Mouse (Mus musculus) lung, postnatal 0 days (tissue): ENCODE measurements around the gene Inava. TPM values are rescaled to one million over a fixed set of nuclear protein-coding genes. Genes with fewer than 3 reads are reported as not detected.

ENCODE experiments used
- ATAC-seq: fragments of 200-750 bp; cut with Nextera tagmentation; 2 replicates; pipeline ENCODE4 v1.8.0; 2017; ENCODE audit warnings: moderate library complexity
- DNase-seq: peaks from one replicate; pipeline ENCODE4 v3.0.0-alpha.2; 2016; ENCODE audit warnings: low spot score
- H3K27ac ChIP-seq: fragments of 300-500 bp; sonication (generic); 2 replicates; pipeline ENCODE4 v1.5.1; 2014; ENCODE audit warnings: antibody characterized with exemption, mild to moderate bottlenecking, low read length, mixed read lengths
- H3K27me3 ChIP-seq: fragments of 300-500 bp; sonication (generic); replicated peaks from 2 replicates; pipeline ENCODE4 v1.6.1; 2014; ENCODE audit warnings: low read length, mixed read lengths; ENCODE audit not compliant: insufficient read depth
- H3K36me3 ChIP-seq: fragments of 300-500 bp; sonication (generic); 2 replicates; pipeline ENCODE4 v1.6.1; 2014; ENCODE audit warnings: low read length, mixed read lengths; ENCODE audit not compliant: insufficient read depth
- H3K4me1 ChIP-seq: fragments of 300-500 bp; sonication (generic); 2 replicates; pipeline ENCODE4 v1.6.1; 2014; ENCODE audit warnings: antibody characterized with exemption, low read depth, low read length, mixed read lengths; ENCODE audit not compliant: insufficient read depth
- H3K4me2 ChIP-seq: fragments of 300-500 bp; sonication (generic); replicated peaks from 2 replicates; pipeline ENCODE4 v1.6.1; 2014; ENCODE audit warnings: low read depth, mild to moderate bottlenecking, low read length, moderate library complexity, mixed read lengths
- H3K4me3 ChIP-seq: fragments of 300-500 bp; sonication (generic); 2 replicates; pipeline ENCODE4 v1.5.1; 2014; ENCODE audit warnings: low read depth, low read length
- H3K9ac ChIP-seq: fragments of 300-500 bp; sonication (generic); replicated peaks from 2 replicates; pipeline ENCODE4 v1.6.1; 2014; ENCODE audit warnings: low read depth, mild to moderate bottlenecking
- H3K9me3 ChIP-seq: fragments of 300-500 bp; sonication (generic); 2 replicates; pipeline ENCODE4 v1.6.1; 2016; ENCODE audit warnings: low read length, mixed read lengths
- CTCF ChIP-seq: IDR thresholded peaks from 2 replicates; pipeline ENCODE4 v1.5.1; 2016; ENCODE audit warnings: antibody characterized with exemption, mild to moderate bottlenecking
- EP300 ChIP-seq: IDR thresholded peaks from 2 replicates; pipeline ENCODE4 v1.6.1; 2016; ENCODE audit warnings: antibody characterized with exemption, mild to moderate bottlenecking, control low read depth
- WGBS: fragments of 180-500 bp; shearing (Covaris S2); extraction: QIAGEN DNeasy Blood & Tissue Kit; methylation state at CpG from one replicate; pipeline ENCODE4 v1.1.7; 2014; 5-methylcytosine and 5-hydroxymethylcytosine counted together
- polyA plus RNA-seq: library from polyadenylated mRNA; unstranded; fragments of >200 nt; fragmentation: Nextera tagmentation; extraction: Ambion mirVana; gene quantifications from 2 replicates; pipeline ENCODE4 v1.2.1, GENCODE M21; 2015

The Inava gene
- polyA plus RNA-seq, 1 experiment from 2014 or later: 10.6 TPM

DNA sequence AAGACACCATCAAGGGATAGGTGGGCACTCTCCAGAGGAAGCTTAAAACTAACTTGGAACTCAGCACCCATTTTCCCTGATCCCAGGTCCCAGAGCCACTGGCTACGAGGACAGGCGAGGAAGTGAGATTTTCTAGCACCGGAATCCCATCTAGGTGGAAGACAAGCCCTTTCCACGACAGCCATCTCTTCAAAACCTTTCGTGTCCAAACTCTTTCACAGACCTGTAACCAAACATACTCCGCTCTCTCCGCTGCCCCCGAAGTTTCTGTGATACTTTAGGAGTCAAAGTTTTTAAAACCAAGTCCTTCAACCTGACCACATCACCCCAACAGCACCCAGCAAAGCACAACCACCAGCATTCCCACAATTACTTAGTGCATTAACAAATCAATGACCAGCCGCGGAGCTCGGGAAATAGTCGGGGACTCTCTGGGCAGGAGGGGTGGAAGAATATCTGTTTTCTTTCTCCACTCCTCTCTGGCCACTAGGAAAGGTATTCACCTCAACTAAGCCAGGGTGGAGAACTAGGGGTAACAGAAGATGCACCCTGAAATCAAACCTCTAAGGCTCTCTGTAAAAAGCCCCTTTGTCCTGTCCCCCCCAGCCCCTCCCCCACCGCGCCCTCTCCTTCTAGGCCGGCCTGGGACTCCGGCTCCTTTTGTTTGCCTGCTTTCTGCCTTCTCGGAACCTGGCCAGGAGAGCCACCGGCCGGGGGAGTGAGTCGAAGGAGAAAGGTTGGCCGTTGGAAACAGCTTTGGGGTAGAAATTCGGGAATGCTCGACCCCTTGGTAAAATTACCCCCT is 876 bp downstream of the Inava start:
- H3K27me3 ChIP-seq: 0 out of 2 replicates have a peak, but pooled peaks cover 7% of the 10 kb centered on the region
- no peaks in the 10 kb centered on the region for H3K36me3 ChIP-seq
- peaks cover 7% of the 10 kb centered on the region; the same call in 1 of the 2 replicates for H3K4me1 ChIP-seq
- ATAC-seq (no peak), DNase-seq (no peak)
- peak overlapping the region; percentile 49 for H3K4me3 ChIP-seq
- WGBS: 6% methylated on average over 23 of the region's 23 CpGs
- H3K9me3 ChIP-seq: no peaks in the 10 kb centered on the region
- H3K9ac ChIP-seq: 0 out of 2 replicates have a peak overlapping the region, but pooled peaks have one; percentile 19
- peak overlapping the region; percentile 43; the same call in 1 of the 2 replicates for H3K27ac ChIP-seq
- H3K4me2 ChIP-seq: peak overlapping the region; percentile 82
- no peak for TF ChIP-seq EP300
- TF ChIP-seq CTCF: no peak

DNA sequence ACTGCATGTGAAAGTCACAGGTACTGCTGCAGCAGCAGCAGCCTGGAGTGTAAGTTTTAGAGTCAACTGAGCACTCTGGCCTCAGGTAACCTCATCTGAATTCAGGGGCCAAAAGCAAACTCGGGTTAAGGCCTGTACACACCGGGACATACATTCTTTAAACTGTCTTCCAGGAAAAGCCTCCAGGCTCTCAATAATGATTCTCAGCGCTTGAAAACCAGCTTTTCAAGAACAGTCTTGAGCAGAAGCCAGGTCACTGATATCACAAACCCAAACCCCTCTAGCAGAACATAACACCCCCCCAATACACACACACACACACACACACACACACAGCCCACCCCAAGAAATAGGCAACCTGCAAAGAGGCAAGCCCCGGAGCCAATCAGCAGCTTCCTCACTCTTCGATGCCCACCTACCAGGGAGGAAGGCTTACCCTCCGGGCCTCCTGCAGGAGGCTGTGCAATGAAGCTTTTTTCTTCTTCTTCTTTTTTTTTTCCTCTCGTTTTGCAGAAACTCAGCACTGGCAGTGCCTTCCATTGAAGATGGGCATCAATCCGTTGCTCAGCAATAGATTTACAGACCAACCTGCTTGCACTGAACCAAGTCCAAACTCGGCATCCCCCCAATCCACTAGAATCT is 1.7 kb downstream of the Inava start:
- DNase-seq (peak; percentile 24), ATAC-seq (no peak)
- Histone ChIP-seq H3K4me2 (peak overlapping the region; percentile 82), H3K36me3 (no peaks in the 10 kb centered on the region), H3K9ac (no peak overlapping the region), H3K27me3 (0 out of 2 replicates have a peak, but pooled peaks cover 7% of the 10 kb centered on the region), H3K4me3 (no peak overlapping the region), H3K27ac (peak overlapping the region; percentile 47), H3K4me1 (peaks cover 12% of the 10 kb centered on the region; the same call in 1 of the 2 replicates), H3K9me3 (no peaks in the 10 kb centered on the region)
- TF ChIP-seq CTCF (no peak), EP300 (no peak)
- 6% methylated on average over 9 of the region's 9 CpGs for WGBS

DNA sequence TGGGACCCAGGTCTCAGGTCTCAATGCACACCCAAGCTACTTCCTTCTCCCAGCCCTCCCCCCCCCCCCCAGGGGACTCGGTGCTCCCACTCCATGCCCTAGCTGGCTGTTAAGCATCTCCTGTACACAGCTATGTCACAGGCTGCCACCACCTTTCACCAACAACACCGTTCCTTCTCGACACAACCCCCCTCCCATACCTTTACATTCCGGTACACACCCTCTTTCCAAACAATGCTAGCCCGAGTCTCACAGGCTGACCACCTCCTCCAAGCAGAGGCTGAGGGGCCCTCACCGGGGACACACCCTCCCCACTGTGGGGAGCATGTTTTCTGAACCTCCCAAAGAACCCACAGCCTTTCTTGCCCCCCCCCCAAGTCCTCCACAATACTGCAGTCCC is 2.5 kb downstream of the Inava start:
- Histone ChIP-seq H3K27me3 (0 out of 2 replicates have a peak, but pooled peaks cover 7% of the 10 kb centered on the region), H3K9me3 (no peaks in the 10 kb centered on the region), H3K4me2 (0 out of 2 replicates have a peak overlapping the region, but pooled peaks have one; percentile 19), H3K36me3 (no peaks in the 10 kb centered on the region), H3K9ac (no peak overlapping the region), H3K4me1 (peaks cover 12% of the 10 kb centered on the region; the same call in 1 of the 2 replicates), H3K4me3 (no peak overlapping the region), H3K27ac (peak overlapping the region; percentile 78)
- peak; percentile 79 for ATAC-seq
- TF ChIP-seq EP300 (peak; percentile 57; the same call in 1 of the 2 replicates), CTCF (no peak)
- 7% methylated on average over 6 of the region's 6 CpGs for WGBS
- peak; percentile 82 for DNase-seq

GRCm38 (mm10) chr1:136230201-136230600 is 3.9 kb downstream of the Inava start:
- Histone ChIP-seq H3K9ac (no peak overlapping the region), H3K4me3 (no peak overlapping the region), H3K4me1 (peaks cover 12% of the 10 kb centered on the region; the same call in 1 of the 2 replicates), H3K27me3 (0 out of 2 replicates have a peak, but pooled peaks cover 7% of the 10 kb centered on the region), H3K9me3 (no peaks in the 10 kb centered on the region), H3K4me2 (peak overlapping the region; percentile 43), H3K36me3 (no peaks in the 10 kb centered on the region), H3K27ac (peak overlapping the region; percentile 78)
- no peak for TF ChIP-seq CTCF
- no peak for TF ChIP-seq EP300
- DNase-seq (peak; percentile 90), ATAC-seq (peak; percentile 58)
- 45% methylated on average over 10 of the region's 11 CpGs for WGBS

- TF ChIP-seq CTCF (no peak), EP300 (no peak)
- Histone ChIP-seq H3K4me1 (peaks cover 12% of the 10 kb centered on the region; the same call in 1 of the 2 replicates), H3K36me3 (no peaks in the 10 kb centered on the region), H3K9ac (no peak overlapping the region), H3K9me3 (no peaks in the 10 kb centered on the region), H3K27ac (peak overlapping the region; percentile 78), H3K4me3 (no peak overlapping the region), H3K4me2 (peak overlapping the region; percentile 43), H3K27me3 (0 out of 2 replicates have a peak, but pooled peaks cover 7% of the 10 kb centered on the region)
- WGBS: 41% methylated on average over 6 of the region's 6 CpGs
- ATAC-seq (peak; percentile 18; the same call in 1 of the 2 replicates), DNase-seq (peak; percentile 44)
These were observed 5.1 kb downstream of the Inava start for GRCm38 (mm10) chr1:136229040-136229373.
